Comparison of ENCODE assay signal across 18 mouse cellular contexts in the genomic region with DNA sequence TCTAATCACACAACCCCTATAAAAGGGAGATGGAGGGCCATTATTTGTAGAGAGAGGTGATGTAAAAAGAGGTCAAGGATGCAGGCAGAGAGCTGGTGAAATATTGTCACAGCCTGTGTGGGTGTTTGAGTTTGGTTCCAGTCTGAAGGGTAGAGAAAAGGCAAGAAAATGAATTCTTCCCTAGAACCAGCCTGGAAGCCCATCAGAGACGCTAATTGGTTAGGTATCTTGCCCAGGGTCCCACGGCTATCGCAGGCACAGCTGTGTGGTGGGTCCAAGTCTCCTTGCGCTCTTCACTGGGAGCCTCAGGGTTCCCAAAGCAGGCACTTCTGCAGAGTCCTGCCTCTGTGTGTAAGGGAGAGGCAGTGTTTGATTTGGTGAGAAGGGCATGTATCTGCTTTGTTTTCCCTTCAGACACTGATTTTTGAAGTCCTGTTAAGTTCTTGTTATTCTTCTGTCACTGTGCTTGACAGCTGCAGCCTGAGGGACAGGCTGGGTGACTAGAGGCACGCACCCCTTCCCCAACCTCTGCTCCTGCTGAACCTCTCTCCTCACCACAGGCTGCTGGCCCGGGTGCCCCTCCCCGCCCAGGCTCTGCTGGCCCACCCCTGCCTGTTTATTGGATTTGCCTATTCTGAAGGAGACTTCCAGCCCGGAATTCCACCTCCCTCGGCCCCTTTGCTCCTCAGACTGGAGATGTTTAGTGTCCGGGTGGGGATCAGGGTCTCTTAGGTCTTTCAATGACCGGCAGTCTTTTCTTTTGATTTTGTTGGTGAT. TPM values are rescaled to one million over a fixed set of nuclear protein-coding genes. Genes with fewer than 3 reads are reported as not detected.
DNase-seq lines count a peak whose midpoint lies in the region; ATAC-seq lines count a peak whose summit lies in the region.
"Had no signal": no experiment of that assay in that cellular context is flagged by ENCODE, and none has a peak within 500 bp of the region (broad histone marks: within the 10 kb centered on the region; RNA-seq: fewer than 3 reads in every experiment).

No protein-coding gene starts in this region.

- no peak overlapping the region for H3K4me2 ChIP-seq in forebrain, embryonic 14.5 days (ENCODE audit: low read length)
- H3K4me2 ChIP-seq in hindbrain, embryonic 11.5 days (replicated peaks; ENCODE audit: low read depth, low read length), result no peak overlapping the region
- no peak overlapping the region for H3K4me2 ChIP-seq in hindbrain, embryonic 14.5 days (replicated peaks)
- peak overlapping the region; percentile 11; the same call in 1 of the 2 replicates for H3K4me2 ChIP-seq in embryonic facial prominence, embryonic 13.5 days
- no peak overlapping the region for H3K4me2 ChIP-seq in midbrain, embryonic 13.5 days (replicated peaks)
- H3K4me2 ChIP-seq: stomach, embryonic 15.5 days had no signal

- H3K9ac ChIP-seq in forebrain, embryonic 14.5 days (ENCODE audit: low read length), result no peak overlapping the region
- no peak overlapping the region for H3K9ac ChIP-seq in hindbrain, embryonic 11.5 days (ENCODE audit: low read depth, low read length)
- no peak overlapping the region for H3K9ac ChIP-seq in hindbrain, embryonic 14.5 days
- no peak overlapping the region; the same call in 1 of the 2 replicates for H3K9ac ChIP-seq in embryonic facial prominence, embryonic 13.5 days
- H3K9ac ChIP-seq in midbrain, embryonic 13.5 days (replicated peaks), result no peak overlapping the region
- H3K9ac ChIP-seq: stomach, embryonic 15.5 days had no signal

- no peak for ATAC-seq in forebrain, embryonic 14.5 days
- ATAC-seq in hindbrain, embryonic 11.5 days (ENCODE audit: low FRiP score), result 0 out of 2 replicates have a peak, but pooled peaks have one; percentile 34
- no peak for ATAC-seq in hindbrain, embryonic 14.5 days (ENCODE audit: low FRiP score)
- ATAC-seq in embryonic facial prominence, embryonic 13.5 days (ENCODE audit: insufficient number of reproducible peaks, insufficient read depth, low FRiP score, low TSS enrichment, low read depth), result no peak
- ATAC-seq in midbrain, embryonic 13.5 days, result 0 out of 2 replicates have a peak, but pooled peaks have one; percentile 15
- ATAC-seq in megakaryocyte progenitor cell, adult 5-6 weeks (replicated peaks; ENCODE audit: poor library complexity), result no peak

- DNase-seq in forebrain, embryonic 10.5 days (ENCODE audit: extremely low spot score, low spot score), result no peak
- DNase-seq in forebrain, embryonic 14.5 days (ENCODE audit: low spot score), result no peak
- peak; percentile 19 for DNase-seq in hindbrain, embryonic 11.5 days (ENCODE audit: low spot score)
- DNase-seq in hindbrain, embryonic 14.5 days (ENCODE audit: low spot score), result no peak
- DNase-seq in left cerebral cortex, adult 11 months (ENCODE audit: low spot score), result no peak
- DNase-seq: adrenal gland, adult 2 months; cerebellum, postnatal 14 days; gastrocnemius, postnatal 10 days; kidney, postnatal 10 days; layer of hippocampus, adult 9-11 months; lung, adult 18-20 months; thymus, postnatal 25 days had no signal

- peaks cover 75% of the 10 kb centered on the region for H3K27me3 ChIP-seq in forebrain, embryonic 10.5 days (ENCODE audit: poor library complexity, severe bottlenecking)
- peaks cover 13% of the 10 kb centered on the region for H3K27me3 ChIP-seq in forebrain, embryonic 14.5 days (replicated peaks; ENCODE audit: control insufficient read depth, insufficient read depth, low read length)
- peaks cover 6% of the 10 kb centered on the region; the same call in 1 of the 2 replicates for H3K27me3 ChIP-seq in hindbrain, embryonic 11.5 days (ENCODE audit: control insufficient read depth, insufficient read depth, low read length)
- H3K27me3 ChIP-seq in hindbrain, embryonic 14.5 days (ENCODE audit: control insufficient read depth, insufficient read depth, low read length), result peaks cover 6% of the 10 kb centered on the region; the same call in 1 of the 2 replicates
- H3K27me3 ChIP-seq in embryonic facial prominence, embryonic 13.5 days, result peaks cover 34% of the 10 kb centered on the region
- peaks cover 57% of the 10 kb centered on the region for H3K27me3 ChIP-seq in midbrain, embryonic 13.5 days
- H3K27me3 ChIP-seq: stomach, embryonic 15.5 days had no signal

- H3K4me1 ChIP-seq in forebrain, embryonic 10.5 days, result peaks cover 60% of the 10 kb centered on the region
- H3K4me1 ChIP-seq in forebrain, embryonic 14.5 days (ENCODE audit: control insufficient read depth, insufficient read depth, low read length), result peaks cover 24% of the 10 kb centered on the region
- H3K4me1 ChIP-seq in hindbrain, embryonic 11.5 days (replicated peaks; ENCODE audit: control insufficient read depth, insufficient read depth, low read length), result peaks cover 8% of the 10 kb centered on the region
- peaks cover 23% of the 10 kb centered on the region for H3K4me1 ChIP-seq in hindbrain, embryonic 14.5 days (replicated peaks; ENCODE audit: control insufficient read depth, insufficient read depth, low read length)
- peaks cover 38% of the 10 kb centered on the region for H3K4me1 ChIP-seq in embryonic facial prominence, embryonic 13.5 days
- peaks cover 47% of the 10 kb centered on the region for H3K4me1 ChIP-seq in midbrain, embryonic 13.5 days (replicated peaks)

- 13% methylated on average over 11 of the region's 11 CpGs for WGBS in forebrain, embryonic 10.5 days
- WGBS in forebrain, embryonic 14.5 days, result 5% methylated on average over 11 of the region's 11 CpGs
- WGBS in hindbrain, embryonic 11.5 days, result 8% methylated on average over 11 of the region's 11 CpGs
- WGBS in hindbrain, embryonic 14.5 days, result 12% methylated on average over 11 of the region's 11 CpGs
- WGBS in embryonic facial prominence, embryonic 13.5 days, result 28% methylated on average over 11 of the region's 11 CpGs
- 11% methylated on average over 11 of the region's 11 CpGs for WGBS in midbrain, embryonic 13.5 days

- H3K9me3 ChIP-seq in forebrain, embryonic 10.5 days, result 0 out of 2 replicates have a peak, but pooled peaks cover 2% of the 10 kb centered on the region
- H3K9me3 ChIP-seq in forebrain, embryonic 14.5 days (replicated peaks; ENCODE audit: control insufficient read depth, low read length), result no peaks in the 10 kb centered on the region
- H3K9me3 ChIP-seq in hindbrain, embryonic 11.5 days (ENCODE audit: control insufficient read depth, low read length), result no peaks in the 10 kb centered on the region
- H3K9me3 ChIP-seq in hindbrain, embryonic 14.5 days (ENCODE audit: control insufficient read depth, low read length), result no peaks in the 10 kb centered on the region
- H3K9me3 ChIP-seq in embryonic facial prominence, embryonic 13.5 days, result no peaks in the 10 kb centered on the region
- H3K9me3 ChIP-seq in midbrain, embryonic 13.5 days, result no peaks in the 10 kb centered on the region
- H3K9me3 ChIP-seq: stomach, embryonic 15.5 days had no signal

- H3K36me3 ChIP-seq in forebrain, embryonic 10.5 days (replicated peaks), result 0 out of 2 replicates have a peak, but pooled peaks cover 2% of the 10 kb centered on the region
- H3K36me3 ChIP-seq in forebrain, embryonic 14.5 days (ENCODE audit: control insufficient read depth, insufficient read depth, low read length), result no peaks in the 10 kb centered on the region
- no peaks in the 10 kb centered on the region for H3K36me3 ChIP-seq in hindbrain, embryonic 11.5 days (ENCODE audit: control insufficient read depth, insufficient read depth, low read length)
- no peaks in the 10 kb centered on the region for H3K36me3 ChIP-seq in hindbrain, embryonic 14.5 days (replicated peaks; ENCODE audit: control insufficient read depth, insufficient read depth)
- no peaks in the 10 kb centered on the region for H3K36me3 ChIP-seq in embryonic facial prominence, embryonic 13.5 days
- H3K36me3 ChIP-seq in midbrain, embryonic 13.5 days, result no peaks in the 10 kb centered on the region
- H3K36me3 ChIP-seq: stomach, embryonic 15.5 days had no signal

- 0 out of 2 replicates have a peak overlapping the region, but pooled peaks have one; percentile 10 for H3K4me3 ChIP-seq in forebrain, embryonic 10.5 days
- H3K4me3 ChIP-seq in forebrain, embryonic 14.5 days (ENCODE audit: low read depth, low read length), result no peak overlapping the region
- H3K4me3 ChIP-seq in hindbrain, embryonic 11.5 days (ENCODE audit: low read depth, low read length), result no peak overlapping the region
- H3K4me3 ChIP-seq in hindbrain, embryonic 14.5 days (replicated peaks; ENCODE audit: low read length), result no peak overlapping the region
- H3K4me3 ChIP-seq in embryonic facial prominence, embryonic 13.5 days, result no peak overlapping the region
- H3K4me3 ChIP-seq in midbrain, embryonic 13.5 days (replicated peaks), result no peak overlapping the region
- H3K4me3 ChIP-seq: erythroblast, embryonic 14.5 days; megakaryocyte, embryonic 14.5 days; stomach, embryonic 15.5 days had no signal

- 0 out of 2 replicates have a peak overlapping the region, but pooled peaks have one; percentile 12 for H3K27ac ChIP-seq in forebrain, embryonic 10.5 days
- no peak overlapping the region for H3K27ac ChIP-seq in forebrain, embryonic 14.5 days (ENCODE audit: low read depth, low read length)
- no peak overlapping the region for H3K27ac ChIP-seq in hindbrain, embryonic 11.5 days (ENCODE audit: low read depth, low read length)
- H3K27ac ChIP-seq in hindbrain, embryonic 14.5 days, result no peak overlapping the region
- no peak overlapping the region for H3K27ac ChIP-seq in embryonic facial prominence, embryonic 13.5 days
- no peak overlapping the region for H3K27ac ChIP-seq in midbrain, embryonic 13.5 days
- H3K27ac ChIP-seq: stomach, embryonic 15.5 days had no signal

RNA-seq across cellular contexts. Expression of a gene that starts 5.1 kb away (rescaled TPM):
- 2.8 and 2.9 TPM in 2 replicates for polyA plus RNA-seq in forebrain, embryonic 10.5 days (2016; fragmentation: Nextera tagmentation; extraction: Ambion mirVana)
- 3.4 and 5.1 TPM in 2 replicates for polyA plus RNA-seq in forebrain, embryonic 14.5 days (2014; fragmentation: Nextera tagmentation; extraction: Ambion mirVana)
- 6.1 and 6.9 TPM in 2 replicates for polyA plus RNA-seq in hindbrain, embryonic 11.5 days (2014; fragmentation: Nextera tagmentation; extraction: Ambion mirVana)
- 4.3 and 4.7 TPM in 2 replicates for polyA plus RNA-seq in hindbrain, embryonic 14.5 days (2014; fragmentation: Nextera tagmentation; extraction: Ambion mirVana)
- polyA plus RNA-seq in embryonic facial prominence, embryonic 13.5 days (2015; fragmentation: Nextera tagmentation; extraction: Ambion mirVana), result 3.1 and 3.9 TPM in 2 replicates
- polyA plus RNA-seq in midbrain, embryonic 13.5 days (2015; fragmentation: Nextera tagmentation; extraction: Ambion mirVana), result 3.9 and 4.3 TPM in 2 replicates
- total RNA-seq in megakaryocyte progenitor cell, adult 5-6 weeks (2015), result not detected in 2 replicates
- total RNA-seq in megakaryocyte progenitor cell, adult 5-6 weeks (2017), result 0.08 TPM in 1 of 2 replicates, not detected in the other
- polyA plus RNA-seq: erythroblast, embryonic 14.5 days had no signal

Comparison
In these comparisons a context has a peak if more than half of its experiments do, and no peak if none do; other contexts are left out.
1. ATAC-seq: peak in hindbrain, embryonic 11.5 days (single experiment) and midbrain, embryonic 13.5 days (single experiment); none in forebrain, embryonic 14.5 days (single experiment), hindbrain, embryonic 14.5 days (single experiment), embryonic facial prominence, embryonic 13.5 days (single experiment) and megakaryocyte progenitor cell, adult 5-6 weeks (single experiment).